Comparison of ENCODE assay signal across 10 mouse cellular contexts in genomic region chr13:59445179-59445578, GRCm38 (mm10).
"Had no signal": no experiment of that assay in that cellular context is flagged by ENCODE, and none has a peak within 500 bp of the region (broad histone marks: within the 10 kb centered on the region; RNA-seq: fewer than 3 reads in every experiment).

No protein-coding gene starts in this region.

- H3K27me3 ChIP-seq: limb, embryonic 15.5 days; liver, embryonic 12.5 days; midbrain, embryonic 12.5 days; stomach, embryonic 15.5 days had no signal

- H3K4me3 ChIP-seq: limb, embryonic 15.5 days; liver, embryonic 12.5 days; midbrain, embryonic 12.5 days; stomach, embryonic 15.5 days had no signal

- H3K9me3 ChIP-seq: limb, embryonic 15.5 days; liver, embryonic 12.5 days; midbrain, embryonic 12.5 days; stomach, embryonic 15.5 days had no signal

- DNase-seq: kidney, adult 9 months; kidney, postnatal 10 days; right cerebral cortex, postnatal 14 days; thymus, adult 2 months; thymus, postnatal 25 days had no signal

- ATAC-seq: liver, embryonic 12.5 days; midbrain, embryonic 16.5 days had no signal

- H3K27ac ChIP-seq: limb, embryonic 15.5 days; liver, embryonic 12.5 days; midbrain, embryonic 12.5 days; stomach, embryonic 15.5 days had no signal

- H3K4me1 ChIP-seq: liver, embryonic 12.5 days; midbrain, embryonic 12.5 days; stomach, embryonic 15.5 days had no signal

- H3K9ac ChIP-seq: limb, embryonic 15.5 days; liver, embryonic 12.5 days; midbrain, embryonic 12.5 days; stomach, embryonic 15.5 days had no signal

- H3K36me3 ChIP-seq: limb, embryonic 15.5 days; midbrain, embryonic 12.5 days had no signal

- H3K4me2 ChIP-seq: limb, embryonic 15.5 days; liver, embryonic 12.5 days; midbrain, embryonic 12.5 days; stomach, embryonic 15.5 days had no signal
